Mouse (Mus musculus) liver, embryonic 15.5 days (tissue): Measurements from ENCODE around the gene Pa2g4. TPM values are rescaled to one million over a fixed set of nuclear protein-coding genes. Genes with fewer than 3 reads are reported as not detected.
A peak's percentile ranks its signal among the peaks of the same experiment; 100 is the strongest.

Source experiments
- ATAC-seq: fragments of 200-750 bp; cut with Nextera tagmentation; 2 replicates; pipeline ENCODE4 v1.8.0; 2017; ENCODE audit warnings: moderate number of reproducible peaks, mild to moderate bottlenecking, moderate library complexity; ENCODE audit not compliant: insufficient read depth
- H3K27ac ChIP-seq: fragments of 300-500 bp; sonication (generic); replicated peaks from 2 replicates; pipeline ENCODE4 v1.5.1; 2015; ENCODE audit warnings: mild to moderate bottlenecking, inconsistent platforms
- H3K27me3 ChIP-seq: fragments of 300-500 bp; sonication (generic); 2 replicates; pipeline ENCODE4 v1.6.1; 2015; ENCODE audit warnings: mild to moderate bottlenecking, inconsistent platforms
- H3K36me3 ChIP-seq: fragments of 300-500 bp; sonication (generic); replicated peaks from 2 replicates; pipeline ENCODE4 v1.6.1; 2015; ENCODE audit warnings: moderate library complexity, mild to moderate bottlenecking, inconsistent platforms
- H3K4me1 ChIP-seq: fragments of 300-500 bp; sonication (generic); replicated peaks from 2 replicates; pipeline ENCODE4 v1.6.1; 2015; ENCODE audit warnings: inconsistent platforms
- H3K4me2 ChIP-seq: fragments of 300-500 bp; sonication (generic); 2 replicates; pipeline ENCODE4 v1.6.1; 2015; ENCODE audit warnings: moderate library complexity, mild to moderate bottlenecking, inconsistent platforms
- H3K4me3 ChIP-seq: fragments of 300-500 bp; sonication (generic); replicated peaks from 2 replicates; pipeline ENCODE4 v1.5.1; 2015; ENCODE audit warnings: mild to moderate bottlenecking, inconsistent platforms
- H3K9ac ChIP-seq: fragments of 300-500 bp; sonication (generic); 2 replicates; pipeline ENCODE4 v1.6.1; 2015; ENCODE audit warnings: moderate library complexity, mild to moderate bottlenecking, inconsistent platforms
- H3K9me3 ChIP-seq: fragments of 300-500 bp; sonication (generic); replicated peaks from 2 replicates; pipeline ENCODE4 v1.6.1; 2016; ENCODE audit warnings: inconsistent platforms
- WGBS: fragments of 180-500 bp; shearing (Covaris S2); methylation state at CpG from one replicate; pipeline ENCODE4 v1.1.7; 2015; ENCODE audit warnings: mixed read lengths; ENCODE audit not compliant: insufficient replicate concordance; 5-methylcytosine and 5-hydroxymethylcytosine counted together
- polyA plus RNA-seq: library from polyadenylated mRNA; unstranded; fragments of >200 nt; fragmentation: Nextera tagmentation; extraction: Ambion mirVana; gene quantifications from 2 replicates; pipeline ENCODE4 v1.2.1, GENCODE M21; 2015

The Pa2g4 gene
- polyA plus RNA-seq, 1 experiment from 2014 or later = 119 TPM

- Histone ChIP-seq H3K27me3 (no peaks in the 10 kb centered on the region), H3K9ac (0 out of 2 replicates have a peak overlapping the region, but pooled peaks have one; percentile 1), H3K4me3 (peak overlapping the region; percentile 32), H3K27ac (peak overlapping the region; percentile 76), H3K36me3 (no peaks in the 10 kb centered on the region), H3K4me1 (peaks cover 18% of the 10 kb centered on the region), H3K4me2 (peak overlapping the region; percentile 66), H3K9me3 (no peaks in the 10 kb centered on the region)
- peak; percentile 29; the same call in 1 of the 2 replicates for ATAC-seq
- 54% methylated on average over 4 of the region's 4 CpGs for WGBS
Measured at GRCm38 (mm10) chr10:128535624-128536265, 30.0 kb downstream of the Pa2g4 start.

DNA sequence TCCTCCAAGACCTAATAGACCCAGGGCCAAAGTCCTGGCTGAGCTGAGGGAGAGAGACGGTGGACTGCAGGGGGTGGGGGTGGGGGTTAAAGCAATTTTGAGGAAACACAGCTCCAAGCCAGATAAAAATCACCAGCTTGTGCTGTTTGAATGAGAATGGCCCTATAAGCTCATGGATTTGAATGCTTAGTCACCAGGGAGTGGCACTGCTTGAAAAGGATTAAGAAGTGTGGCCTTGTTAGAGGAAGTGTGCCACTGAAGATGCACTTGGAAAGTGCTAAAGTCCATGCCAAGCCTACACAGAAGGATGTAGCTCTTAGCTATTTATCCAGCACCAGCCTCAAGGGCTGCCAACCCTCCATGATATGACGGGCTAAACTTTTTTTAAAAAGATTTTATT lies 30.6 kb downstream of the Pa2g4 start:
- no peaks in the 10 kb centered on the region for H3K9me3 ChIP-seq
- H3K27ac ChIP-seq = no peak overlapping the region
- no peaks in the 10 kb centered on the region for H3K27me3 ChIP-seq
- H3K4me2 ChIP-seq = no peak overlapping the region
- no peaks in the 10 kb centered on the region for H3K36me3 ChIP-seq
- 63% methylated on average over 2 of the region's 2 CpGs for WGBS
- no peak overlapping the region for H3K9ac ChIP-seq
- H3K4me3 ChIP-seq = no peak overlapping the region
- no peak for ATAC-seq
- H3K4me1 ChIP-seq = peaks cover 18% of the 10 kb centered on the region

DNA sequence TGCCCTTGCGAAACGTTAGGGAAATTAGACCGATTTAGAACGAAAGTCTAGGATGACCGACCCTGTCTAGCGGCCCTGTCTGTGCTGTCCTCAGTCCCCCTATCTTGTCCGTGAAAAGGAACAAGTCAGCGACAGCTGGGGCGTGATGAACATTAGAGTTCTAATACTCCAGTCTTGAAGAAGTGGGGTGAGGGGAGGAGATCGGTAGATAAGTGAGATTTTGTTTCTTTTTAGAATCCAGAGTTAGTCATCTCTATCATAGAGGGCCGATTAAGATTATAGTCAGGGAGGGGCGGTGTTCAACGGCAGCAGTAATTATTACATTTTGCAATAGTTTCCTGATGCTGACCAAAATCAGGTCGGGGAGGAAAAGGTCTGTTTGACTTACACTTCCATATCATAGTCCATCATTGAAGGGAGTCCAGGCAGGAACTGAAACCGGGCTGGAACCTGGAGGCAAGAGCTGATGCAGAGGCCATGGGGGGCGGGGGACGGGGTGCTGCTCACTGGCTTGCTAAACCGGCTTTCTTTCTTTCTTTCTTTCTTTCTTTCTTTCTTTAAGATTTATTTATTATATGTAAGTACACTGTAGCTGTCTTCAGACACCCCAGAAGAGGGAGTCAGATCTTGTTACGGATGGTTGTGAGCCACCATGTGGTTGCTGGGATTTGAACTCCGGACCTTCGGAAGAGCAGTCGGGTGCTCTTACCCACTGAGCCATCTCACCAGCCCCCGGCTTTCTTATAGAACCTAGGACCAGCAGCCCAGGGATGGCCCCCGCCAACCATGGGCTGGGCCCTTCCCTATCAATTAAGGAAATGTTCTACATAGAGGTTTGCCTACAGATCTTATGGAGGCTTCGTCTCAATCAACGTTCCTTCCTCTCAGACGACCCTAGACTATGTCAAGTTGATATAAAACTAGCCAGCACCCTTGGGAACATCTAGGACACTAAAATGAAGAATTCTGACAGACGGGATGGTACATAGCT lies 39.1 kb downstream of the Pa2g4 start:
- ATAC-seq = peak; percentile 30
- H3K9ac ChIP-seq = peak overlapping the region; percentile 65
- H3K27ac ChIP-seq = peak overlapping the region; percentile 92
- H3K4me2 ChIP-seq = peak overlapping the region; percentile 99
- peak overlapping the region; percentile 78 for H3K4me3 ChIP-seq
- H3K36me3 ChIP-seq = peaks cover 8% of the 10 kb centered on the region; the same call in 1 of the 2 replicates
- no peaks in the 10 kb centered on the region for H3K9me3 ChIP-seq
- 24% methylated on average over 28 of the region's 28 CpGs for WGBS
- peaks cover 35% of the 10 kb centered on the region for H3K4me1 ChIP-seq
- no peaks in the 10 kb centered on the region for H3K27me3 ChIP-seq

- ATAC-seq = peak; percentile 96
- peak within 1 kb of the TSS; percentile 92 for H3K27ac ChIP-seq
- H3K4me1 ChIP-seq = peaks cover 35% of the 10 kb centered on the region
- H3K9ac ChIP-seq = peak within 1 kb of the TSS; percentile 89
- H3K36me3 ChIP-seq = peaks cover 16% of the 10 kb centered on the region
- peak within 1 kb of the TSS; percentile 78 for H3K4me3 ChIP-seq
- no peaks in the 10 kb centered on the region for H3K9me3 ChIP-seq
- H3K27me3 ChIP-seq = no peaks in the 10 kb centered on the region
- under 1% methylated on average over 37 of the region's 37 CpGs for WGBS
- peak within 1 kb of the TSS; percentile 99 for H3K4me2 ChIP-seq
Measured at GRCm38 (mm10) chr10:128525671-128526308, 40.0 kb downstream of the Pa2g4 start, which contains the start of gene Esyt1. Gene Esyt1 (minus strand): TSS chr10:128525871.

- ATAC-seq = peak; percentile 23
- H3K36me3 ChIP-seq = peaks cover 24% of the 10 kb centered on the region
- peak overlapping the region; percentile 78 for H3K4me3 ChIP-seq
- peak overlapping the region; percentile 99 for H3K4me2 ChIP-seq
- no peaks in the 10 kb centered on the region for H3K27me3 ChIP-seq
- WGBS = under 1% methylated on average over 58 of the region's 58 CpGs
- H3K27ac ChIP-seq = peak overlapping the region; percentile 92
- peaks cover 35% of the 10 kb centered on the region for H3K4me1 ChIP-seq
- peak overlapping the region; percentile 89 for H3K9ac ChIP-seq
- H3K9me3 ChIP-seq = no peaks in the 10 kb centered on the region
Measured at GRCm38 (mm10) chr10:128524732-128525662, 40.8 kb downstream of the Pa2g4 start.

DNA sequence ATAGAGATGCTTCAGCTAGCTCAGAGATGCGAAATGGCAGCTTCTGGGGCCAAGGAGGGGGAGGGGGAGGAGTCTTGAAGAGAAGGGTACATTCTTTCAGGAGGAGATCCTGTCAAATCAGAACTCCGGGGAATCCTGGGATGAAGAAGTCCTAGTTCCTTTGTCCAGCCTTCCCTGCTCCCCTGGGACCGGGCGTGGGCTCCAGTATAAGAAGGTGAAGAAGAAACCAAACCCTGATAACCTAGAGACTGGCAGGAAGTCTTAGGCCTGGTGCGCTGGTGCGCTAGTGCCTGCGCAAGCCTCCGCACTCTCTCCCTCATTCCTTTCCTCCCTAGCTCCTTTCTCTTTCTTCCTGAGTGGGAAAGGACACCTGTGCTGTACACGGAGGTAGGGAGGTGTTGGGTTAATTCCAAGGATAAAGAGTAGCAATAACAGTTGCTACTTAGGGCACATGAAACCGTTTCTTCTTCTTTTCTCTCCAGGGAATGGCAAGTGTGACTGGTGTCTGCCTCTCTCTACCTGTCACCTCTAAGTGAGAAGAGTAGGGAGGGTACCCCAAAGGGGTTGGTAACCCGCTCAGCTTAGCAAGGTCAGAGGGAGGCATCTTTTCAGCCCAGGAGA lies 41.6 kb downstream of the Pa2g4 start:
- no peak for ATAC-seq
- 21% methylated on average over 11 of the region's 11 CpGs for WGBS
- H3K9me3 ChIP-seq = no peaks in the 10 kb centered on the region
- peaks cover 35% of the 10 kb centered on the region for H3K4me1 ChIP-seq
- peaks cover 29% of the 10 kb centered on the region for H3K36me3 ChIP-seq
- H3K27me3 ChIP-seq = no peaks in the 10 kb centered on the region
- H3K27ac ChIP-seq = peak overlapping the region; percentile 92; the same call in 1 of the 2 replicates
- peak overlapping the region; percentile 99 for H3K4me2 ChIP-seq
- H3K4me3 ChIP-seq = peak overlapping the region; percentile 78
- H3K9ac ChIP-seq = peak overlapping the region; percentile 89; the same call in 1 of the 2 replicates

DNA sequence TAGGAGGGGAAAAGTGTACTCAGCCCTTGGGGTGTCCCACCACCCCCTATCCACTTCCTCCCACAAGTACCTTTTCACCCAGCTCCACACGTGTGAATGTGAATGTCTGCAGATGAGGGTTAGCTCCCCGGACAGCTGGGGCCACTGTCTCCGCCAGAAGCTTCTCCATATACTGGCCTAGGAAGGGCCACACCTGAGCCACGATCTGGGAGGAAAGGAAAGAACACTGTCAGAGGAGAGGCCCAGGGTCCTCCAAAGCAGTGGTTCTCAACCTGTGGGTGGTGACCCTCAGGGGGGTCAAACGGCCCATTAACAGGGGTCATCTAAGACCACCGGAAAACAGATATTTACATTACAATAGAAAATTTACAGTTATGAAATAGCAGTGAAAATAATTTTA lies 43.4 kb downstream of the Pa2g4 start:
- no peaks in the 10 kb centered on the region for H3K27me3 ChIP-seq
- H3K27ac ChIP-seq = no peak overlapping the region
- peaks cover 41% of the 10 kb centered on the region for H3K4me1 ChIP-seq
- no peak for ATAC-seq
- H3K36me3 ChIP-seq = peaks cover 44% of the 10 kb centered on the region
- no peak overlapping the region for H3K4me2 ChIP-seq
- WGBS = 63% methylated on average over 6 of the region's 6 CpGs
- H3K4me3 ChIP-seq = no peak overlapping the region
- H3K9me3 ChIP-seq = no peaks in the 10 kb centered on the region
- H3K9ac ChIP-seq = no peak overlapping the region

DNA sequence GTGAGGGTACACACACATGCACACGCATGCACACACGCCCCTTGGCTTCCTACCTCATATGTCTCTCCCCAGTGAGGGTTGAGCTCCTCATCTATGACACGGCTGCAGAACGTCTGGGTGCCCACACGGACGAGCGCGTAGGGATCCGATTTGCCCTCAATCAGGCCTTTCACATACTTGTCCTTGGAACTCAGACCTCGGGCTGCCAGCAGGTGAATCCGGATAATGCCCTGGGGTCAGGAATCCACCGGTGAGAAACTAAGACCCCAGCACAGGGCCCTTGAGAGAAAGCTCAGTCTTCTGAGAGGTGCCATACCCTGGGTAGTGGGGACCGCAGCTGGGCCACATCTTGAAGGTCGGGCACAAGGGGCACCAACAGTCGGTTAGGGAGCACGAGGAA lies 45.2 kb downstream of the Pa2g4 start:
- 85% methylated on average over 16 of the region's 16 CpGs for WGBS
- no peak overlapping the region for H3K9ac ChIP-seq

GRCm38 (mm10) chr10:128518833-128519232 lies 47.0 kb downstream of the Pa2g4 start:
- H3K9me3 ChIP-seq = no peaks in the 10 kb centered on the region
- H3K4me1 ChIP-seq = peaks cover 35% of the 10 kb centered on the region
- 76% methylated on average over 7 of the region's 7 CpGs for WGBS
- no peaks in the 10 kb centered on the region for H3K27me3 ChIP-seq
- H3K27ac ChIP-seq = no peak overlapping the region
- H3K4me3 ChIP-seq = no peak overlapping the region
- H3K36me3 ChIP-seq = peaks cover 66% of the 10 kb centered on the region
- ATAC-seq = no peak
- H3K4me2 ChIP-seq = no peak overlapping the region
- no peak overlapping the region for H3K9ac ChIP-seq

More for the DNA sequence above, 45.2 kb downstream of the Pa2g4 start:
- Histone ChIP-seq H3K4me3 (no peak overlapping the region), H3K4me2 (no peak overlapping the region), H3K36me3 (peaks cover 58% of the 10 kb centered on the region), H3K4me1 (peaks cover 44% of the 10 kb centered on the region), H3K9me3 (no peaks in the 10 kb centered on the region), H3K27ac (no peak overlapping the region), H3K27me3 (no peaks in the 10 kb centered on the region)
- ATAC-seq = no peak

- Histone ChIP-seq H3K36me3 (peaks cover 71% of the 10 kb centered on the region), H3K9me3 (no peaks in the 10 kb centered on the region), H3K27ac (no peak overlapping the region), H3K27me3 (no peaks in the 10 kb centered on the region), H3K4me2 (no peak overlapping the region), H3K4me3 (no peak overlapping the region), H3K9ac (no peak overlapping the region), H3K4me1 (peaks cover 35% of the 10 kb centered on the region)
- WGBS = 24% methylated on average over 6 of the region's 6 CpGs
- no peak for ATAC-seq
Measured at GRCm38 (mm10) chr10:128516677-128517076, 49.1 kb downstream of the Pa2g4 start.
